ENCODE assay signal across 9 mouse cellular contexts in the genomic region with DNA sequence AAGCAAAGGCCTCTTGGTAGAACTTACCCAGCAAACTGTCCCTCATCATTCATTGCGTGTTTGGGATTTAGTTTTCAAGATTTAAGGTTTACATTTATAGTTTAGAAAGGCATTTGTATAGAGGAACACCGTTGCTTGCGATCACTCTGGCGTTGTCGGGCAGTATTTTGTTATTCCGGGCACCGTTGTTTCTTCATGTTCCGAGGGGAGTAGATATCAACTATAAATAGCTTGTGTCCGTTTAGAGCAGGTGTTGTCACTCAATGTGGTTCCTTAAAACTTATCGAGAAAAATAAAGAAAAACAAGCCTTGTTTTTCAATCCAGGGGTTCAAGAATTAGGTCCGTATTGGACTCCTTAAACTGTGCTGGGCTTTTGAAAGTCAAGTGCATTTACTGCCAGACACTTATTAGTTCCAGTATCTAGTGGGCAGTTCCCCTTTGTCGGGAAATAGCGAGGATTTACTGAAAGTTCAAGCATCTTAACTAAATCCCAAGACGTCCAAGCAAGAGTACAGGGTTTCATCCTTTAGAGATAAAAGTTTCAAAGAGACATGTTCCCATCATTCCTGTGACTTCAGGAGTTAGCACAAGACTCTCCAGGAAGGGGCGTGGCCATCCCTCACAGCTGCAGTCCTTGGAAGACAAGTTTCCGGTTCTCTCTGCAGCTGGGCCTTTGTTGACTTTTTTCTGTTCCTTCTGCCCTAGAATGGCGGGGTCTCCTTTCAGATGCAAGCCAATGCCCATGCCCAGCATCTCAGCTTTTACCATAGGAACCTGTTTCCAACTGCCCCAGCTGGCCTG. TPM values are rescaled to one million over a fixed set of nuclear protein-coding genes. Genes with fewer than 3 reads are reported as not detected.
A peak's percentile ranks its signal among the peaks of the same experiment; 100 is the strongest.
DNase-seq lines count a peak whose midpoint lies in the region; ATAC-seq and TF ChIP-seq lines count a peak whose summit lies in the region.
"Had no signal": no experiment of that assay in that cellular context is flagged by ENCODE, and none has a peak within 500 bp of the region (broad histone marks: within the 10 kb centered on the region; RNA-seq: fewer than 3 reads in every experiment).

No protein-coding gene starts in this region.

- H3K4me1 ChIP-seq in heart, embryonic 12.5 days (replicated peaks), result peaks cover 4% of the 10 kb centered on the region
- H3K4me1 ChIP-seq in forebrain, postnatal 0 days (ENCODE audit: insufficient read depth), result no peaks in the 10 kb centered on the region; the same call in 1 of the 2 replicates
- H3K4me1 ChIP-seq in forebrain, embryonic 14.5 days (ENCODE audit: control insufficient read depth, insufficient read depth, low read length), result no peaks in the 10 kb centered on the region

- intact Hi-C loops in gastrocnemius, postnatal 14 days (cut with DNase I; ENCODE audit: low total_unique reads), result no loop called here
- intact Hi-C loops in gastrocnemius, postnatal 36 days (cut with DNase I), result no loop called here

- 45% methylated on average over 17 of the region's 17 CpGs for WGBS in heart, embryonic 12.5 days
- 72% methylated on average over 17 of the region's 17 CpGs for WGBS in forebrain, postnatal 0 days
- 73% methylated on average over 17 of the region's 17 CpGs for WGBS in forebrain, embryonic 14.5 days

- H3K4me2 ChIP-seq in heart, embryonic 12.5 days, result peak overlapping the region; percentile 46
- no peak overlapping the region for H3K4me2 ChIP-seq in forebrain, postnatal 0 days (ENCODE audit: low read depth)
- no peak overlapping the region for H3K4me2 ChIP-seq in forebrain, embryonic 14.5 days (ENCODE audit: low read length)

- peak; percentile 29 for DNase-seq in gastrocnemius, postnatal 14 days
- DNase-seq in gastrocnemius, postnatal 36 days, result no peak
- peak; percentile 88 for DNase-seq in ES-CJ7 (ENCODE audit: low read depth, low spot score)
- peak; percentile 50 for DNase-seq in lung, postnatal 36 days
- no peak for DNase-seq in adrenal gland, postnatal 25 days
- DNase-seq in forebrain, postnatal 0 days, result no peak
- no peak for DNase-seq in forebrain, embryonic 14.5 days (ENCODE audit: low spot score)
- DNase-seq: cerebellum, postnatal 25 days had no signal

- no peak overlapping the region for H3K9ac ChIP-seq in heart, embryonic 12.5 days
- H3K9ac ChIP-seq in forebrain, postnatal 0 days, result no peak overlapping the region
- no peak overlapping the region for H3K9ac ChIP-seq in forebrain, embryonic 14.5 days (ENCODE audit: low read length)

- no peak for ATAC-seq in heart, embryonic 12.5 days (ENCODE audit: insufficient number of reproducible peaks, low FRiP score)
- no peak for ATAC-seq in forebrain, postnatal 0 days
- ATAC-seq in forebrain, embryonic 14.5 days, result no peak

- no peaks in the 10 kb centered on the region for H3K27me3 ChIP-seq in heart, embryonic 12.5 days (replicated peaks)
- peaks cover 7% of the 10 kb centered on the region; the same call in 1 of the 2 replicates for H3K27me3 ChIP-seq in forebrain, postnatal 0 days (ENCODE audit: insufficient read depth, low read length)
- H3K27me3 ChIP-seq in forebrain, embryonic 14.5 days (replicated peaks; ENCODE audit: control insufficient read depth, insufficient read depth, low read length), result peaks cover 14% of the 10 kb centered on the region

- peak overlapping the region; percentile 6 for H3K4me3 ChIP-seq in heart, embryonic 12.5 days
- no peak overlapping the region for H3K4me3 ChIP-seq in forebrain, postnatal 0 days (ENCODE audit: low read depth, low read length)
- no peak overlapping the region for H3K4me3 ChIP-seq in forebrain, embryonic 14.5 days (ENCODE audit: low read depth, low read length)

- no peak overlapping the region for H3K27ac ChIP-seq in heart, embryonic 12.5 days (ENCODE audit: poor library complexity, severe bottlenecking)
- H3K27ac ChIP-seq in forebrain, postnatal 0 days (ENCODE audit: low read depth, low read length), result no peak overlapping the region
- no peak overlapping the region for H3K27ac ChIP-seq in forebrain, embryonic 14.5 days (ENCODE audit: low read depth, low read length)

- H3K9me3 ChIP-seq in heart, embryonic 12.5 days (replicated peaks), result 0 out of 2 replicates have a peak, but pooled peaks cover 4% of the 10 kb centered on the region
- H3K9me3 ChIP-seq in forebrain, postnatal 0 days (ENCODE audit: low read length), result no peaks in the 10 kb centered on the region
- H3K9me3 ChIP-seq in forebrain, embryonic 14.5 days (replicated peaks; ENCODE audit: control insufficient read depth, low read length), result no peaks in the 10 kb centered on the region

- no peaks in the 10 kb centered on the region for H3K36me3 ChIP-seq in heart, embryonic 12.5 days
- no peaks in the 10 kb centered on the region for H3K36me3 ChIP-seq in forebrain, postnatal 0 days (ENCODE audit: insufficient read depth)
- no peaks in the 10 kb centered on the region for H3K36me3 ChIP-seq in forebrain, embryonic 14.5 days (ENCODE audit: control insufficient read depth, insufficient read depth, low read length)

- TF ChIP-seq CTCF in forebrain, postnatal 0 days (IDR thresholded peaks at IDR 0.05; ENCODE audit: low read depth), result no peak

RNA-seq across cellular contexts. Expression of gene Syk, which starts 1.9 kb away (rescaled TPM):
- total RNA-seq in gastrocnemius, postnatal 14 days (2021), result 1 to 10 TPM; 2.5 to 3.3 TPM
- total RNA-seq in gastrocnemius, postnatal 36 days (2021), result 1 to 10 TPM; 2.1 to 3.5 TPM
- 8.7 and 8.8 TPM in 2 replicates for polyA plus RNA-seq in heart, embryonic 12.5 days (2016; fragmentation: Nextera tagmentation; extraction: Ambion mirVana)
- 3.1 and 3.4 TPM in 2 replicates for total RNA-seq in adrenal gland, postnatal 25 days (2021)
- 2.6 and 4.5 TPM in 2 replicates for total RNA-seq in forebrain, postnatal 0 days (2014; rRNA removed)
- 0.88 and 1.6 TPM in 2 replicates for polyA plus RNA-seq in forebrain, postnatal 0 days (2015; fragmentation: Nextera tagmentation; extraction: Ambion mirVana)
- 1.0 and 1.1 TPM in 2 replicates for polyA plus RNA-seq in forebrain, embryonic 14.5 days (2014; fragmentation: Nextera tagmentation; extraction: Ambion mirVana)

RNA-seq across cellular contexts. Expression of gene Diras2, which starts 53.8 kb away (rescaled TPM):
- under 1 TPM; 0.06 to 0.13 TPM for total RNA-seq in gastrocnemius, postnatal 14 days (2021)
- under 1 TPM; 0.05 to 0.10 TPM for total RNA-seq in gastrocnemius, postnatal 36 days (2021)
- polyA plus RNA-seq in heart, embryonic 12.5 days (2016; fragmentation: Nextera tagmentation; extraction: Ambion mirVana), result 1.3 and 1.6 TPM in 2 replicates
- total RNA-seq in adrenal gland, postnatal 25 days (2021), result 4.9 and 5.8 TPM in 2 replicates
- 41.5 and 47.6 TPM in 2 replicates for total RNA-seq in forebrain, postnatal 0 days (2014; rRNA removed)
- polyA plus RNA-seq in forebrain, postnatal 0 days (2015; fragmentation: Nextera tagmentation; extraction: Ambion mirVana), result 4.8 and 6.3 TPM in 2 replicates
- 1.5 and 2.2 TPM in 2 replicates for polyA plus RNA-seq in forebrain, embryonic 14.5 days (2014; fragmentation: Nextera tagmentation; extraction: Ambion mirVana)

Comparison
In these comparisons a context has a peak if more than half of its experiments do, and no peak if none do; other contexts are left out.
1. DNase-seq: peak in gastrocnemius, postnatal 14 days (single experiment), ES-CJ7 (single experiment) and lung, postnatal 36 days (single experiment); none in gastrocnemius, postnatal 36 days (0 of 2), adrenal gland, postnatal 25 days (single experiment), forebrain, postnatal 0 days (single experiment) and forebrain, embryonic 14.5 days (single experiment).